Mouse (Mus musculus) myocyte (in vitro differentiated cells): ENCODE results near the gene Slc39a11. TPM values are rescaled to one million over a fixed set of nuclear protein-coding genes. Genes with fewer than 3 reads are reported as not detected.

ENCODE experiments used
- H3K27me3 ChIP-seq: one replicate; pipeline ENCODE4 v1.6.1; 2011; ENCODE audit not compliant: control insufficient read depth, insufficient read depth, insufficient read length
- H3K36me3 ChIP-seq: one replicate; pipeline ENCODE4 v1.6.1; 2011; ENCODE audit not compliant: control insufficient read depth, insufficient read depth
- H3K4me2 ChIP-seq: one replicate; pipeline ENCODE4 v1.6.1; 2011; ENCODE audit warnings: low read depth, control low read depth
- H3K4me3 ChIP-seq: one replicate; pipeline ENCODE4 v1.5.1; 2011; ENCODE audit warnings: mild to moderate bottlenecking, control low read depth, moderate library complexity
- H3K79me2 ChIP-seq: one replicate; pipeline ENCODE4 v1.6.1; 2011; ENCODE audit not compliant: control insufficient read depth, insufficient read depth
- H3ac ChIP-seq: one replicate; pipeline ENCODE4 v1.6.1; 2011; ENCODE audit not compliant: control insufficient read depth, insufficient read length
- CEBPB ChIP-seq: IDR thresholded peaks from 2 replicates; pipeline ENCODE4 v1.6.1; 2011; ENCODE audit warnings: mild to moderate bottlenecking, moderate library complexity; ENCODE audit not compliant: poor library complexity, insufficient read depth, severe bottlenecking
- E2F4 ChIP-seq: IDR thresholded peaks from one replicate; pipeline ENCODE4 v1.6.1; 2011; ENCODE audit warnings: mild to moderate bottlenecking, control low read depth, moderate library complexity; ENCODE audit not compliant: insufficient read depth
- MAX ChIP-seq: IDR thresholded peaks from one replicate; pipeline ENCODE4 v1.6.1; 2011; ENCODE audit warnings: low read depth, mild to moderate bottlenecking, control low read depth
- MYOD1 ChIP-seq, 3 experiments: IDR thresholded peaks; one replicate each; pipeline ENCODE4 v1.6.1; 2011; ENCODE audit warnings: control low read depth in 2 of 3, low read depth in 2 of 3, mild to moderate bottlenecking in 2 of 3, moderate library complexity in 1 of 3; ENCODE audit not compliant: insufficient read length in 2 of 3, control insufficient read depth in 1 of 3
- MYOG ChIP-seq, 3 experiments: IDR thresholded peaks; one replicate each; pipeline ENCODE4 v1.6.1; 2011; ENCODE audit warnings: control low read depth in 2 of 3, low read depth in 2 of 3, mild to moderate bottlenecking in 2 of 3; ENCODE audit not compliant: insufficient read length in 2 of 3, control insufficient read depth in 1 of 3, insufficient read depth in 1 of 3
- POLR2A ChIP-seq: IDR thresholded peaks from one replicate; pipeline ENCODE4 v1.6.1; 2011; ENCODE audit warnings: low read depth, mild to moderate bottlenecking, control low read depth, moderate library complexity; ENCODE audit not compliant: insufficient read length
- POLR2AphosphoS2 ChIP-seq: IDR thresholded peaks from one replicate; pipeline ENCODE4 v1.6.1; 2011; ENCODE audit warnings: low read depth, control low read depth; ENCODE audit not compliant: insufficient read length
- REST ChIP-seq: IDR thresholded peaks from one replicate; pipeline ENCODE4 v1.6.1; 2011; ENCODE audit warnings: mild to moderate bottlenecking, control low read depth, moderate library complexity; ENCODE audit not compliant: insufficient read depth, insufficient read length
- SRF ChIP-seq: IDR thresholded peaks from one replicate; pipeline ENCODE4 v1.6.1; 2011; ENCODE audit warnings: low read depth; ENCODE audit not compliant: control insufficient read depth, insufficient read length
- TCF12 ChIP-seq: IDR thresholded peaks from one replicate; pipeline ENCODE4 v1.6.1; 2011; ENCODE audit warnings: mild to moderate bottlenecking, control low read depth; ENCODE audit not compliant: poor library complexity, insufficient read depth, severe bottlenecking
- TCF3 ChIP-seq: IDR thresholded peaks from one replicate; pipeline ENCODE4 v1.6.1; 2011; ENCODE audit warnings: low read depth, control low read depth; ENCODE audit not compliant: insufficient read length
- USF1 ChIP-seq: IDR thresholded peaks from one replicate; pipeline ENCODE4 v1.6.1; 2011; ENCODE audit warnings: low read depth, mild to moderate bottlenecking, control low read depth, moderate library complexity
- polyA plus RNA-seq: library from polyadenylated mRNA; unstranded; fragments of >200 nt; fragmentation: generic; extraction: Trizol; gene quantifications from one replicate; pipeline ENCODE4 v1.2.1, GENCODE M21; 2012; ENCODE audit warnings: missing spikeins

Gene Slc39a11
- polyA plus RNA-seq, 1 experiment = 15.7 TPM

DNA sequence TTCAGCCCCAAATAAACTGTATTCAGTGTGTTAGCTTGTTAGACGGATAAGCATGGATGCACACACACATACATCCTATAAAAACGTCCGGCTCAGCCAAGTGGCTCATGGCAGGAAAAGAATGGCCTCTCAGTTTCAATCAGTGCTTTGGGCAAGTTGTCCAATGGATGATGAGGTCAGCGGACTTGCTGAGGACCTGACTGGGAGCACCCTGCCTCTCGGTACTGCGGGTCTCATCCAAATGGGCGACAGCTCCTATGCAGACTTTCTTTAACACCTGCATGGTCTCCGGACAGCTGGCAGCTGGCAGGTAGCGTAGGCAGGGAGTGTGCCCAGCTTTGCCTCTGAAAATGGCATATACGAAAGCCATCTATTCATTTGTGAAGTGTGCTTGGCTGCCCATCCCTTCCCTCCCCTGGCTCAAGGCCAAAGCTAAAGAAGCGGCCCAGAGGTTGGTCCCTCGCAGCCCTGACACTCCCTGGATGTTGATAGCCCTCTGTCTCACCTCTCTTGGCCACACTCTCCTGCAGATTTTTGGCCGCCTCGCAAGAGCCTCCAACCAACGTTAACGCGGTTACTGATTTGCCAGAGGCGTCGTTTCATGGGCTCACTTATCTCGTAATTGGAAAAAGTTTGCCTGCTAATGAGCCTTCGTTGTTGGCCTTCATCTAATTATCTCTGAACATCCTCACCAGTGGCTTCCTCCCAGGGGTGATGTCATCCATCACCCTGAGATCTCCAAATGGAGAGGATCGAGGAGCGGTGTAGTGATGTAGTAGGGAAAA, 256.3 kb downstream of the Slc39a11 start:
- no peak overlapping the region for H3ac ChIP-seq
- TF ChIP-seq POLR2AphosphoS2 (no peak), USF1 (no peak), MYOG (IDR thresholded peaks at IDR 0.05; ENCODE audit: control insufficient read depth in 1 of 3, insufficient read depth in 1 of 3, insufficient read length in 2 of 3, low read depth in 2 of 3) (no peak), TCF3 (no peak), MYOD1 (IDR thresholded peaks at IDR 0.05; ENCODE audit: control insufficient read depth in 1 of 3, insufficient read length in 2 of 3, low read depth in 2 of 3) (no peak), REST (no peak), E2F4 (no peak), POLR2A (no peak), MAX (no peak), CEBPB (no peak), SRF (no peak), TCF12 (no peak)

DNA sequence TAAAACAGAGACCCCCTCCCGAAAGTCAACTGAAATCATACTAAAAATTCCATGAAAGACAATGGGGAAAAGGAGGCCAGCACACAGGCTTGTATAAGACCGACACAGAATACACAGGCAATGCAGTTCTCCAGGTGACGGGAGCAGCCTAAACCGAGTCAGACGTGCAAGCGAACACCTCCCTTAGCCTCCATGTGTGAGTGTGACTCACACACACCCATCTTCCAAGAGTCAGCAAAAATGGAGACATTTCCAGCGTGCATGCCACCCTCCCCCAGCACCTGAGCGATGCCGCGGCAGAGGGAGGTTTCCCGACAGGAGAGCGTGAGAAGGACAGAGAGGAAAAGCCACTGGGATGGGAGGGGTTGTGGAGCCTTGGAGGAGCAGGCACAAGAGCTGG, 258.2 kb downstream of the Slc39a11 start:
- H3K79me2 ChIP-seq = no peaks in the 10 kb centered on the region
- TF ChIP-seq MYOG (IDR thresholded peaks at IDR 0.05; ENCODE audit: control insufficient read depth in 1 of 3, insufficient read depth in 1 of 3, insufficient read length in 2 of 3, low read depth in 2 of 3) = no peak
- TF ChIP-seq E2F4 = no peak
- TF ChIP-seq TCF3 = no peak
- TF ChIP-seq TCF12 = no peak
- no peak for TF ChIP-seq USF1
- TF ChIP-seq REST = no peak
- no peak for TF ChIP-seq POLR2A
- no peak for TF ChIP-seq POLR2AphosphoS2
- TF ChIP-seq CEBPB = no peak
- no peak for TF ChIP-seq MAX
- no peak for TF ChIP-seq MYOD1 (IDR thresholded peaks at IDR 0.05; ENCODE audit: control insufficient read depth in 1 of 3, insufficient read length in 2 of 3, low read depth in 2 of 3)
- no peak for TF ChIP-seq SRF
- no peak overlapping the region for H3ac ChIP-seq
- H3K27me3 ChIP-seq = no peaks in the 10 kb centered on the region
- H3K36me3 ChIP-seq = no peaks in the 10 kb centered on the region
- H3K4me3 ChIP-seq = no peak overlapping the region
- no peak overlapping the region for H3K4me2 ChIP-seq

More for the DNA sequence above, 256.3 kb downstream of the Slc39a11 start:
- Histone ChIP-seq H3K4me2 (no peak overlapping the region), H3K36me3 (no peaks in the 10 kb centered on the region), H3K27me3 (no peaks in the 10 kb centered on the region), H3K4me3 (no peak overlapping the region), H3K79me2 (no peaks in the 10 kb centered on the region)

DNA sequence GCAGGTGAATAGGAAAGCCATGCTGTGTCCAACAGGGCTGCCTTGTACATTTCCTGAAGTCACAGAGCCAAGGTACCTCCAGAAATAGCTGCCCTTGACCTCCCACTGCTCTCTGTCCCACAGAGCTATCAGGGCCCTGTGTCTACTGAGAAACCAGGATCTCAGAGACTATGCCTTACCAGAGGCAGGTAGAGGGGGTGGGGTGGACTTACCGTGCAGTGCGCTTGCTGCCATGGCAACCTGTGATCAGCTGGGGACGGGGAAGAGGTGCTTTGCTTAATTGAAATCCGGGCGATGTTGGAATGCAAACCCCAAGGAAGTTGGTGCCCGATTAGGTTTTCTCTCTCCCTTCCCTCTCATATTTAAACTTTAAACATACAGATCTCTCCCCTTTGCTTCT, 260.2 kb downstream of the Slc39a11 start:
- TF ChIP-seq MYOD1 (IDR thresholded peaks at IDR 0.05; ENCODE audit: control insufficient read depth in 1 of 3, insufficient read length in 2 of 3, low read depth in 2 of 3) (no peak), POLR2A (no peak), USF1 (no peak), POLR2AphosphoS2 (no peak), E2F4 (no peak), TCF3 (no peak), TCF12 (no peak), REST (no peak), MYOG (IDR thresholded peaks at IDR 0.05; ENCODE audit: control insufficient read depth in 1 of 3, insufficient read depth in 1 of 3, insufficient read length in 2 of 3, low read depth in 2 of 3) (no peak), CEBPB (no peak), MAX (no peak)
- H3K36me3 ChIP-seq = no peaks in the 10 kb centered on the region
- H3ac ChIP-seq = no peak overlapping the region
- no peak overlapping the region for H3K4me2 ChIP-seq
- no peaks in the 10 kb centered on the region for H3K79me2 ChIP-seq
- no peaks in the 10 kb centered on the region for H3K27me3 ChIP-seq
- H3K4me3 ChIP-seq = no peak overlapping the region

DNA sequence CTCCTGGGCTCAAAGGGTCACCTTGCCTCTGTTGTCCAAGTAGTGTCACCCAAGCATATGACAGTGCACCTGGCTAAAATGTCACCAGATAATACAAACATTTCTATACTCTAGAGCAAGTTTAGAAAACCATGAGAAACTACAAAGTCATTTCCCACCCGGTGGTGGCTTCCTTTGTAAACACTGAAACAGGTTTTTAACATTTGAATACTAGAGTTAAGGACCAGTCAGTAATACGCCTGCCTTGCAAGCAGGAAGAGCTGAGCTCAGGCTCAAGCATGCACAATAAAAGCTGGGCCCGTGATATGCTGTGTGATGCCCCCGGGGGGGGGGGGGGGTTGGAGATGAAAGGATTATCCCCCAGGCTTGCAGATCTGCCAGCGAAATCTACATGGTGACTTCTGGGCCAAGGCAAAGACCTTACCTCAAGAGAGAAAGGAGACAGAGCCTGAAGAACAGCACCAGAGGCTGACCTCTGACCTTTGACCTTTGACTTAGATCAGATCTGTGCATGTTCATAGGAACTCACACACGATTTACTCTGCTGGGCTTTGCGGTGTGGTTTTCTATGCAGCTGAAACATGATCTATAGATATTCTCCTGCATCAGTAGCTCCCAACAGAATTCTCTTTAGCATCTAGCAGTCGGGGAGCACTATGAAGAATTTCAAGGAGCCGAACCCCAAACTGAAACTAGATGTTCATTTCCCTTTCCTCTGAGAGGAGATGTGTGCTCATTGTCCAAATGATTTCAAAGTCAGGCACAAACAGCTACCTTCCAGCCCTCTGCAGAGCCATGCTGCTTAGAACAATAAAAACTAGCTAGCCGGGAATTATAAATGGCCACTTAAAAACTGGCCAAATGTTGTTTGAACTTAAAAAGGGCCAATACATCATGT, 267.0 kb downstream of the Slc39a11 start:
- Histone ChIP-seq H3K4me2 (no peak overlapping the region), H3K4me3 (no peak overlapping the region), H3K27me3 (no peaks in the 10 kb centered on the region), H3K79me2 (no peaks in the 10 kb centered on the region), H3K36me3 (no peaks in the 10 kb centered on the region), H3ac (no peak overlapping the region)
- TF ChIP-seq TCF3 (no peak), REST (no peak), USF1 (no peak), POLR2AphosphoS2 (no peak), SRF (no peak), POLR2A (no peak), E2F4 (no peak), CEBPB (no peak), MYOG (IDR thresholded peaks at IDR 0.05; ENCODE audit: control insufficient read depth in 1 of 3, insufficient read depth in 1 of 3, insufficient read length in 2 of 3, low read depth in 2 of 3) (no peak), MYOD1 (IDR thresholded peaks at IDR 0.05; ENCODE audit: control insufficient read depth in 1 of 3, insufficient read length in 2 of 3, low read depth in 2 of 3) (no peak), TCF12 (no peak), MAX (no peak)
